Mouse (Mus musculus) erythroblast, adult 5-6 weeks (primary cell): ENCODE data around the gene 4930502E18Rik. TPM values are rescaled to one million over a fixed set of nuclear protein-coding genes. Genes with fewer than 3 reads are reported as not detected.
"Not testable (repeated sequence)": the region's sequence is repeated elsewhere in the genome, so short reads cannot be mapped to it uniquely, and the experiment has no call there.

ENCODE experiments used
- ATAC-seq: replicated peaks from 2 replicates; pipeline ENCODE4 v1.8.0; 2016; ENCODE audit warnings: moderate number of reproducible peaks, mild to moderate bottlenecking, moderate TSS enrichment, inconsistent platforms; ENCODE audit not compliant: poor library complexity, low FRiP score, severe bottlenecking
- total RNA-seq, 2 experiments: library from RNA; stranded (forward) in 1 of 2; stranded (reverse) in 1 of 2; fragments of 150-400 nt in 1 of 2; fragments of 200-764, 138-1000 nt in 1 of 2; gene quantifications; 2 replicates each; pipeline versions ENCODE4 v1.2.3 to v1.2.4; 2015 to 2017; ENCODE audit warnings: low replicate concordance in 2 of 2

The 4930502E18Rik gene
- not detected in 2 replicates for total RNA-seq (2015; ENCODE audit: low replicate concordance)
- total RNA-seq (2017; ENCODE audit: low replicate concordance) = not detected in 2 replicates

DNA sequence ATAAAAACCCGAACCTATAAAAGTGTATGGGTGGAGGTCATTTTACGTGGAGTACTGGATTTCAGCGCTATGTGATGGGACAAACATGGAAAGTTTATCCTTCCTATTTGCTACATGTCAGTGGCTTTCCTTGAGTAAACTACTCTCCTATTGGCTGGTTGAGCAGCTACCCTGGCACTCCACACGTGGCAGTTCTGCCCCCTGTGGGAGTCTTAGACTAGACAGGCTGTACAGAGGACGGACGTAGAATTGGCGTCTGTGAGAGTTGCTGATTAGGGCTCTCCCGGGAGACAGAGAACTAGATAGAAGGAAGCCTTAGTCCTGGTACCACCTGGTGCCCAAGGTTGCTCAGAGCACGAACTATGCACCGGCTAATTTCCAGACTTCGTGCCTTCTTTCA is at the start of gene 4930502E18Rik:
TSS of gene 4930502E18Rik (plus strand) at position 231 of the 400 bp plus-strand sequence.
- ATAC-seq = no peak

- not testable (repeated sequence) for ATAC-seq
Observed at GRCm38 (mm10) chrX:53676943-53677342, 47.7 kb upstream of the 4930502E18Rik start.

DNA sequence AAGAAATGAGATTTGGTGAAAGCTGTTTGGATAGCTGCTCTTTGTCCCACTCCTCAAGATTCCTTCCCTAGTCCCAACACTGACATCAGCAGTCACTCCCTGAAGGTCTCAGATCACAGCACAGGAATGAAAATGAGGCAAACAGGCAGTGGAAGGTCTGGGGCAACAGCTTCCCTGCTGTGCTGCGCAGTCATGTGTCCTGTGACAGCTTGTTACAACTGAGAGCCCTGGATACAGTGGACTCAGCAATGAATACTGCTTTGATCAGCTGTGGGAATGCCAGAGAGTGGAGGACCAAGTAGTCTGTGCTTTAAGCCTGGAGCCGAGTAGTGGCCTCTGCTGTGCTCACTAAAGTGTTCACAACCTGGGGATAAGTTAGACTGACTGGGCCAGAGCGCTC is 42.0 kb upstream of the 4930502E18Rik start:
- not testable (repeated sequence) for ATAC-seq

DNA sequence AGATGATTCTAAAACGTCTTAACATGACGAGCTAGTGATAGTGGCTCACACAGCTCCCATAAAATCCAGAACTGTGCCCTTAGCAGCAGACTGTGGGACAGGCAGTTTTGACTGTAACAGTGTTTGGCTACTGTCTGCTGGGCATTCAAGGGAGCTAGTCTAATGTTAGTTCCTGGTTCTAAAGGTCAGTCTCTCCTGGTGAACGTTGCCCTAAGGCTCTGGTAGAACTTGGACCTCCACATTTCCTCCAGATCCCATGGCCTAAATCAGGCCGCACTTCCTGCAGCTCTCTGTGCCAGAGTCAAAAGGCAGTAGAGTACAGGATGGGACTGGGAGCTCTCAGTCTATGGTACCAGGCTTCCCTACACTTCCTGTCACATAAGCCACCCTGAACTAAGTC is 40.0 kb upstream of the 4930502E18Rik start:
- ATAC-seq = not testable (repeated sequence)

GRCm38 (mm10) chrX:53692065-53692464 is 32.6 kb upstream of the 4930502E18Rik start:
- ATAC-seq = no peak

DNA sequence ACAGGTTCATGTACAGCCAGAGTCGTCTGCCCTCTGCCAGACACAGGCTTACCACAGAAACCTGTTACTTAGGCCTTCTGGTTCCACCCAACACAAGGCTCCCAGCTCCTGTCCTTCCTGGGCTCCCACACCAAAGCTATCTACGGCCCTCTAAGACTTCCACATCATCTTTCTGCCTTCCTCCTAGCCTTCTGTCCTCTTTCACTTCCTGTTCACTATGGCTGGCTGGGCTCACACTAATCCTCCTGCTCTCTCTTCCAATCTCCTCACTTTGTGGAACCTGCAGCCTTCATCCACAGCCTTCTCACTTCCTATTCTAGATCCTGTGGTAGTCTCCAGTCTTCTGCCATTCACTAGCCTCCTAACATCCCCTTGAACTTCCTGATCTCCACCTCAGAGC is 31.5 kb upstream of the 4930502E18Rik start:
- no peak for ATAC-seq

DNA sequence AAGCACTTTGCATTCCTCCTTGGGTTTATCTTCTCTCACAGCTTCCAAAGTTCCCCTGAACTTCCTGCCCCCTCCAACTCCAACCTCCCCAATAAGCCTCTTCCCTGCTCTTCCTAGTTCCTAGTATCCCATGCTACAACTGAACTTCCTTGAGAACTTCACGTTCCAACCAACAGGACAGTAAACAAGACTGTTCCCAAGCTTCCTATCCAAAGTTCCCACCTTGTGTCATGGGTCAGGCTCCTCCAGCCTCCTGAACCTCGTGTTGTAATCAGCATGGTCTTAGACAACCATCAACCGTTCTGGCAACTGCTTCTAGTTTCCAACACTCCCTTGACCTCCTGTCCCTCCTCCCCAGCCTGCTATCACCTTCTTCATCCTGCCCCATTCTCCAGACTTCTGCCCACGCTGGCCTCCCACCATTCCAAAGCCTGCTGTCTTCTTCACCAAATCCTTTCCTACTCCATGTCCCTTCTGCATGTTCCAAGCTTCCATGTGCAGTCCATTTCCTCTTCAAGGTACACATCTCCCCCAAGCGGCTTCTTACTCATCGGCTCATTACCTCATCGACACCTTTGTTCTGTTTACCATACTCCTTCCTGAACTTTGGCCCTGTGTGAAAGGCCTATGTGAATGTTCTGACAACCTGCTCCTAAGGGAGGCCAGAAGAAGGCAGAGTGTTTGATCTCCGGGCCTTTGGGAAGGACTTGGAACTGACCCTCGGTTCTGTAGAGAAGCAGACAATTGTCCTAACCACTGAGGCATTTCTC is 30.4 kb upstream of the 4930502E18Rik start:
- no peak for ATAC-seq

- ATAC-seq = no peak
Observed at GRCm38 (mm10) chrX:53699225-53699624, 25.4 kb upstream of the 4930502E18Rik start.

- no peak for ATAC-seq
Observed at GRCm38 (mm10) chrX:53702673-53703072, 22.0 kb upstream of the 4930502E18Rik start.

DNA sequence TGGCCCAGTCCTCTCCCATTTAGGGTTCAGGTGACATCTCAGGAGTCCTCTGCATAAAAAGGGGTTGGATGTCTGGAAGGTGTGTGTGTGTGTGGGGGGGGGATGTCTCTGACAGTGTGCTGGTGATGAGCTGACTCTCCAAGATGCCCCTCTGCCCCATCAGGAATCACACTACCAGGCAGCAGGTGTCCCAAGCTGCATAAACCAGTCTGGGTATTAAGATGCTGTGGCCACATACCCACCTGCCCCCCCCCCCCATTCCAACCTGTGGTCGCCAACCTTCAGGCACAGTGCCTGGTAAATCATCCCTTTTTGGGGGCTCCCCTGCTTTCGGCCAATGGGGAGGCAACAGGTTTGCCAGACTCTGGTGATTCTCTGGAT is 8.7 kb upstream of the 4930502E18Rik start:
- ATAC-seq = no peak

GRCm38 (mm10) chrX:53716323-53717182 is 8.1 kb upstream of the 4930502E18Rik start:
- no peak for ATAC-seq

- no peak for ATAC-seq
Observed at GRCm38 (mm10) chrX:53728967-53729366, 4.3 kb downstream of the 4930502E18Rik start.

DNA sequence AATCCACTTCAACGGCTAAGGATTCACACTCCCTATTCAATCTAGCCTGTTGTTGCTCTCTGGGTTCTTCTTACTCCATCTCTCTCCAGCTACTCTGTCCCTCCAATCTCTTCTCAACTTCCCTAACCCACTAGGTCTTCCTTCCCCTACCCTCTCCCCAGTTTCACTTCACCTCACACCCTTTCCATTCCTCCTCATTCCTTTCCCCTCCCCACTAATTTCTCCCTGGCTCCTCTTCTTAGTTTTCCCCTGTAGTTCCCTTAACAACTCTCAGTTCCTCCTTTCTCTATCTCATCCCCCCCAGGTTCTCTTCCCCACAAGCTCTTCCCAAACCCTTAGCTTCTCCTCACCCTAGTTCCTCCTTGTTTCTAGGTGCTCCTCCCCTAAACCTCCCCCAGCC is 28.2 kb downstream of the 4930502E18Rik start:
- no peak for ATAC-seq

DNA sequence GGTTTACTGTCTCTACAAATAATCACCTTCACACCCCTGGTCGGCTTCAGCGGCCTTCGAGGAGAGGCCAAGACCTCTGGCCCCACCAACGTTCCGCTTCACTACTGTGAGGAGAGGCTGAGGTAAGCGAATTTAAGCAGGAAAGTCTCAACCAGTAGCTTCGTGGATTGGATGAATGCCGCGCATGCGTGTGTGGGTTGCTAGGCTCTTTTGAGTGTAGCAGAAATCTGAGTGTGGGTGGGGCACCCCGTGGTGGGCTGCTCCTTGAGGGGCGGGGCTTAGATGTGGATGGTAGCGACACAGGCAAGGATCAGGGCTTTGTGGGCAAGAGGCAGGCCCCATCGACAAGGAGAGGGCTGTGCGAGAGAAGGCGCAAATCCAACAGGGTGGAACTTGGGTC is 33.1 kb downstream of the 4930502E18Rik start, which contains the start of gene 1700013H16Rik:
TSS of gene 1700013H16Rik (minus strand) at position 96 of the 400 bp plus-strand sequence.
- no peak for ATAC-seq

- no peak for ATAC-seq
Observed at GRCm38 (mm10) chrX:53776276-53776675, 51.6 kb downstream of the 4930502E18Rik start, which contains the start of gene Zfp36l3. Gene Zfp36l3, minus strand, starts transcription at chrX:53776394.

Other genes starting within 250 kb of the 4930502E18Rik start
- gene Rtl8c, start 116.8 kb upstream of the 4930502E18Rik start, total RNA-seq (2015; ENCODE audit: low replicate concordance) = not detected in 2 replicates
- not detected in 2 replicates for gene Rtl8c, start 116.8 kb upstream of the 4930502E18Rik start, total RNA-seq (2017; ENCODE audit: low replicate concordance)
- not detected in 2 replicates for gene Gm14597, start 115.8 kb upstream of the 4930502E18Rik start, total RNA-seq (2015; ENCODE audit: low replicate concordance)
- gene Gm14597, start 115.8 kb upstream of the 4930502E18Rik start, total RNA-seq (2017; ENCODE audit: low replicate concordance) = not detected in 2 replicates
- 4.0 TPM in 1 of 2 replicates, not detected in the other for gene Rtl8a, start 81.1 kb upstream of the 4930502E18Rik start, total RNA-seq (2015; ENCODE audit: low replicate concordance)
- gene Rtl8a, start 81.1 kb upstream of the 4930502E18Rik start, total RNA-seq (2017; ENCODE audit: low replicate concordance) = 0.42 and 1.4 TPM in 2 replicates
- gene Rtl8b, start 54.4 kb upstream of the 4930502E18Rik start, total RNA-seq (2015; ENCODE audit: low replicate concordance) = 2.7 and 3.5 TPM in 2 replicates
- gene Rtl8b, start 54.4 kb upstream of the 4930502E18Rik start, total RNA-seq (2017; ENCODE audit: low replicate concordance) = 0.42 TPM in 1 of 2 replicates, not detected in the other
- gene 1700013H16Rik, start 33.0 kb downstream of the 4930502E18Rik start, total RNA-seq (2015; ENCODE audit: low replicate concordance) = not detected in 2 replicates
- gene 1700013H16Rik, start 33.0 kb downstream of the 4930502E18Rik start, total RNA-seq (2017; ENCODE audit: low replicate concordance) = not detected in 2 replicates
- not detected in 2 replicates for gene Zfp36l3, start 51.6 kb downstream of the 4930502E18Rik start, total RNA-seq (2015; ENCODE audit: low replicate concordance)
- not detected in 2 replicates for gene Zfp36l3, start 51.6 kb downstream of the 4930502E18Rik start, total RNA-seq (2017; ENCODE audit: low replicate concordance)
- 1.0 and 5.8 TPM in 2 replicates for gene Xlr, start 72.9 kb downstream of the 4930502E18Rik start, total RNA-seq (2015; ENCODE audit: low replicate concordance)
- 2.2 TPM in 1 of 2 replicates, not detected in the other for gene Xlr, start 72.9 kb downstream of the 4930502E18Rik start, total RNA-seq (2017; ENCODE audit: low replicate concordance)